Mouse (Mus musculus) thymus, postnatal 4 days (tissue): Measurements from ENCODE around the gene Acpp.
A peak's percentile ranks its signal among the peaks of the same experiment; 100 is the strongest.

Experiments
- DNase-seq: peaks from one replicate; pipeline ENCODE4 v3.0.0; 2021

Acpp gene

GRCm38 (mm10) chr9:104247307-104247987 is 90.1 kb downstream of the Acpp start:
- no peak for DNase-seq

GRCm38 (mm10) chr9:104243799-104244466 is 93.6 kb downstream of the Acpp start:
- peak; percentile 50 for DNase-seq

DNA sequence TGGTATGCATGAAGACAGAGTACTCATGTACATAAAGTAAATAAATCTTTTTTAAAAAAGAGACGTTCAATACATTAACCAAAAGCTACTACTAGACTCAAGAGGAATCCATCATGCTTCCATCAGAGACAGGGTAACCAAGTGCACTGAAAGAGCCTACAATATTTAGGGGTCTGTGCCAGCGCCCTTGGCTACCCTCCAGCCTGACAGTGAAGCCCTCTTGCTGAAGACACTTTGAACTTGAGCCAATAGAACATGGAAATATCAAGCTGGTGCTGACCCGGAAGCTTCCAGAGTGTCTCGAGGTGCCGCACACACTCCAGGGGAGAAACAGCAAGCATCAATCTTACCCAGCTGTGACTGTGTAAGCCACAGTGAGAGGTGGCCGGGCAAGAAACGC is 97.4 kb downstream of the Acpp start:
- DNase-seq, result no peak

- no peak for DNase-seq
Measured at GRCm38 (mm10) chr9:104239076-104239475, 98.5 kb downstream of the Acpp start.
